Mouse (Mus musculus) liver, adult 2 months (tissue): ENCODE results near the gene Arl13a. TPM values are rescaled to one million over a fixed set of nuclear protein-coding genes. Genes with fewer than 3 reads are reported as not detected.

ENCODE experiments used
- DNase-seq: peaks from one replicate; pipeline ENCODE4 v3.0.0-alpha.2; 2011; ENCODE audit warnings: low read depth, low spot score; ENCODE audit errors: extremely low read depth
- H3K27ac ChIP-seq: fragments of 200-500 bp; replicated peaks from 2 replicates; pipeline ENCODE4 v1.5.1; 2012; ENCODE audit warnings: low read depth, mild to moderate bottlenecking, control low read depth, inconsistent platforms, low read length; ENCODE audit not compliant: insufficient read depth
- H3K27me3 ChIP-seq: fragments of 200-500 bp; 2 replicates; pipeline ENCODE4 v1.6.1; 2012; ENCODE audit warnings: mild to moderate bottlenecking, moderate library complexity, low read length, inconsistent platforms; ENCODE audit not compliant: control insufficient read depth, insufficient read depth
- H3K36me3 ChIP-seq: fragments of 200-500 bp; 2 replicates; pipeline ENCODE4 v1.6.1; 2012; ENCODE audit warnings: low read length, inconsistent platforms; ENCODE audit not compliant: control insufficient read depth, insufficient read depth
- H3K4me1 ChIP-seq: fragments of 200-500 bp; 2 replicates; pipeline ENCODE4 v1.6.1; 2011; ENCODE audit warnings: low read length; ENCODE audit not compliant: control insufficient read depth, insufficient read depth
- H3K4me3 ChIP-seq: fragments of 200-500 bp; 2 replicates; pipeline ENCODE4 v1.5.1; 2011; ENCODE audit warnings: low read depth, mild to moderate bottlenecking, control low read depth, low read length, moderate library complexity; ENCODE audit not compliant: insufficient read depth
- H3K79me2 ChIP-seq: fragments of 200-500 bp; 2 replicates; pipeline ENCODE4 v1.6.1; 2012; ENCODE audit warnings: inconsistent platforms, mild to moderate bottlenecking, low read length, moderate library complexity; ENCODE audit not compliant: control insufficient read depth, insufficient read depth
- H3K9ac ChIP-seq: fragments of 200-500 bp; 2 replicates; pipeline ENCODE4 v1.6.1; 2012; ENCODE audit warnings: low read depth, mild to moderate bottlenecking, control low read depth, inconsistent platforms, low read length
- CTCF ChIP-seq: fragments of 200-500 bp; IDR thresholded peaks from 2 replicates; pipeline ENCODE4 v1.5.1; 2011; ENCODE audit warnings: low read depth, low read length, control low read depth
- POLR2A ChIP-seq: fragments of 200-500 bp; IDR thresholded peaks from 2 replicates; pipeline ENCODE4 v1.6.1; 2011; ENCODE audit warnings: low read length, control low read depth; ENCODE audit not compliant: insufficient read depth; ENCODE audit errors: extremely low read depth
- WGBS: fragments of 180-500 bp; shearing (Covaris S2); methylation state at CpG from one replicate; pipeline ENCODE4 v1.1.7; 2018; 5-methylcytosine and 5-hydroxymethylcytosine counted together
- polyA plus RNA-seq: library from polyadenylated mRNA; depleted of rRNA; stranded (reverse); fragments of >200 nt; gene quantifications from 2 replicates; pipeline ENCODE4 v1.2.3, GENCODE M21; 2012; rRNA removed
- total RNA-seq: library from RNA; depleted of rRNA; stranded (reverse); fragments of >200 nt; gene quantifications from 2 replicates; pipeline ENCODE4 v1.2.3, GENCODE M21; 2014; rRNA removed

Arl13a gene
- total and polyA plus RNA-seq, 2 experiments = not detected

- H3K27me3 ChIP-seq = no peaks in the 10 kb centered on the region
- no peak overlapping the region for H3K27ac ChIP-seq
- DNase-seq = no peak
- H3K36me3 ChIP-seq = peaks cover 7% of the 10 kb centered on the region; the same call in 1 of the 2 replicates
- H3K4me1 ChIP-seq = no peaks in the 10 kb centered on the region
- H3K79me2 ChIP-seq = no peaks in the 10 kb centered on the region
- no peak overlapping the region for H3K4me3 ChIP-seq
- 88% methylated on average over 10 of the region's 10 CpGs for WGBS
- no peak overlapping the region for H3K9ac ChIP-seq
- TF ChIP-seq POLR2A = no peak
- TF ChIP-seq CTCF = no peak
These were observed 58.6 kb downstream of the Arl13a start for GRCm38 (mm10) chrX:134245946-134246345.

DNA sequence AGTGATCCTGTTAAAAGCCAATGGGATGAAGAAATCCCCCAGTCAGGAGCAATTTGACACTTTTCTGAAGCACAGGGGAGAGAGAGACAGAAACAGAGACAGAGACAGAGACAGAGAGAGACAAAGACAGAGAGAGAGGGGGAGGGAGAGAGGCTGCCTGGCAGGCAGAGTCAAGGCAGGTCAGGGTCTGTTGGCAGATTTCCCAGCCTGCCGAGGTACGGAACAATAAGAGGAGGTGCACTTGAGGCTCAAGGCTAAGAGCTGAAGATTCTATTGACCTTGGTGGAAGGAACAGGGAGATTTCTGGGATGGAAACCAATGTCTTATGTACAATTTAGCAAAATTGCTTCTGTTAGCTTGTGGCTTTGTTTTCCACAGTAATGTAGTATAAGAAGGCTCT is 60.9 kb downstream of the Arl13a start:
- Histone ChIP-seq H3K4me1 (no peaks in the 10 kb centered on the region), H3K9ac (no peak overlapping the region), H3K36me3 (peaks cover 4% of the 10 kb centered on the region; the same call in 1 of the 2 replicates), H3K4me3 (no peak overlapping the region), H3K27ac (no peak overlapping the region), H3K79me2 (no peaks in the 10 kb centered on the region), H3K27me3 (no peaks in the 10 kb centered on the region)
- no peak for TF ChIP-seq POLR2A
- TF ChIP-seq CTCF = no peak
- no peak for DNase-seq
- 25% methylated on average over 2 of the region's 2 CpGs for WGBS

Other genes starting within 250 kb of the Arl13a start
- gene Sytl4, start 205.7 kb upstream of the Arl13a start, total RNA-seq = 2.3 and 2.5 TPM in 2 replicates
- gene Sytl4, start 205.7 kb upstream of the Arl13a start, polyA plus RNA-seq = 0.54 and 0.71 TPM in 2 replicates
- 8.1 and 8.9 TPM in 2 replicates for gene Cstf2, start 128.3 kb upstream of the Arl13a start, total RNA-seq
- 7.5 and 8.1 TPM in 2 replicates for gene Cstf2, start 128.3 kb upstream of the Arl13a start, polyA plus RNA-seq
- gene Xkrx, start 25.4 kb upstream of the Arl13a start, total RNA-seq = 0.07 and 0.09 TPM in 2 replicates
- gene Xkrx, start 25.4 kb upstream of the Arl13a start, polyA plus RNA-seq = 0.09 and 0.10 TPM in 2 replicates
- gene Nox1, start 34.5 kb downstream of the Arl13a start, total RNA-seq = not detected in 2 replicates
- gene Nox1, start 34.5 kb downstream of the Arl13a start, polyA plus RNA-seq = not detected in 2 replicates
- 25.2 and 27.3 TPM in 2 replicates for gene Trmt2b, start 89.5 kb downstream of the Arl13a start, total RNA-seq
- gene Trmt2b, start 89.5 kb downstream of the Arl13a start, polyA plus RNA-seq = 9.2 and 10.0 TPM in 2 replicates
- gene Tmem35a, start 107.7 kb downstream of the Arl13a start, total RNA-seq = 0.18 and 1.1 TPM in 2 replicates
- gene Tmem35a, start 107.7 kb downstream of the Arl13a start, polyA plus RNA-seq = 0.04 TPM in 2 replicates
- gene Cenpi, start 120.6 kb downstream of the Arl13a start, total RNA-seq = 0.18 and 0.47 TPM in 2 replicates
- not detected in 2 replicates for gene Cenpi, start 120.6 kb downstream of the Arl13a start, polyA plus RNA-seq
- gene Drp2, start 217.1 kb downstream of the Arl13a start, total RNA-seq = under 0.01 TPM in 1 of 2 replicates, not detected in the other
- gene Drp2, start 217.1 kb downstream of the Arl13a start, polyA plus RNA-seq = not detected in 2 replicates